Mouse (Mus musculus) intestine, embryonic 16.5 days (tissue): ENCODE data around the gene Hist1h4c. TPM values are rescaled to one million over a fixed set of nuclear protein-coding genes. Genes with fewer than 3 reads are reported as not detected.
"Not testable (repeated sequence)": the region's sequence is repeated elsewhere in the genome, so short reads cannot be mapped to it uniquely, and the experiment has no call there.

Source experiments
- ATAC-seq: fragments of 200-750 bp; cut with Nextera tagmentation; 2 replicates; pipeline ENCODE4 v1.8.0; 2017; ENCODE audit warnings: moderate TSS enrichment, moderate library complexity
- H3K27ac ChIP-seq: fragments of 300-500 bp; sonication (generic); 2 replicates; pipeline ENCODE4 v1.5.1; 2014; ENCODE audit warnings: mild to moderate bottlenecking, low read length
- H3K27me3 ChIP-seq: fragments of 300-500 bp; sonication (generic); replicated peaks from 2 replicates; pipeline ENCODE4 v1.6.1; 2014; ENCODE audit warnings: low read length, control low read depth, mixed read lengths; ENCODE audit not compliant: control insufficient read depth, insufficient read depth
- H3K36me3 ChIP-seq: fragments of 300-500 bp; sonication (generic); 2 replicates; pipeline ENCODE4 v1.6.1; 2014; ENCODE audit warnings: low read length, control low read depth; ENCODE audit not compliant: control insufficient read depth, insufficient read depth
- H3K4me1 ChIP-seq: fragments of 300-500 bp; sonication (generic); 2 replicates; pipeline ENCODE4 v1.6.1; 2014; ENCODE audit warnings: low read length, control low read depth, mixed read lengths; ENCODE audit not compliant: control insufficient read depth, insufficient read depth
- H3K4me2 ChIP-seq: fragments of 300-500 bp; sonication (generic); 2 replicates; pipeline ENCODE4 v1.6.1; 2014; ENCODE audit warnings: low read depth, low read length, control low read depth
- H3K4me3 ChIP-seq: fragments of 300-500 bp; sonication (generic); 2 replicates; pipeline ENCODE4 v1.5.1; 2014; ENCODE audit warnings: mild to moderate bottlenecking, low read length
- H3K9ac ChIP-seq: fragments of 300-500 bp; sonication (generic); 2 replicates; pipeline ENCODE4 v1.6.1; 2014; ENCODE audit warnings: low read depth, low read length
- H3K9me3 ChIP-seq: fragments of 300-500 bp; sonication (generic); 2 replicates; pipeline ENCODE4 v1.6.1; 2016; ENCODE audit warnings: low read length, control low read depth; ENCODE audit not compliant: control insufficient read depth
- WGBS: fragments of 180-500 bp; shearing (Covaris S2); extraction: QIAGEN DNeasy Blood & Tissue Kit; methylation state at CpG from one replicate; pipeline ENCODE4 v1.1.7; 2014; 5-methylcytosine and 5-hydroxymethylcytosine counted together
- polyA plus RNA-seq: library from polyadenylated mRNA; unstranded; fragments of >200 nt; fragmentation: Nextera tagmentation; extraction: Ambion mirVana; gene quantifications from 2 replicates; pipeline ENCODE4 v1.2.1, GENCODE M21; 2015

Hist1h4c gene
- polyA plus RNA-seq, 1 experiment from 2014 or later, result 3.1 TPM

GRCm38 (mm10) chr13:23730479-23730878 is 32.2 kb upstream of the Hist1h4c start:
- H3K9ac ChIP-seq, result no peak overlapping the region
- no peaks in the 10 kb centered on the region for H3K4me1 ChIP-seq
- no peaks in the 10 kb centered on the region for H3K9me3 ChIP-seq
- H3K27ac ChIP-seq, result no peak overlapping the region
- H3K36me3 ChIP-seq, result no peaks in the 10 kb centered on the region
- 31% methylated on average over 8 of the region's 8 CpGs for WGBS
- peak overlapping the region; percentile 27; the same call in 1 of the 2 replicates for H3K4me2 ChIP-seq
- peak; percentile 91 for ATAC-seq
- no peak overlapping the region for H3K4me3 ChIP-seq
- no peaks in the 10 kb centered on the region for H3K27me3 ChIP-seq

- 90% methylated on average over 5 of the region's 5 CpGs for WGBS
- no peak overlapping the region for H3K4me2 ChIP-seq
- H3K27ac ChIP-seq, result no peak overlapping the region
- no peaks in the 10 kb centered on the region for H3K27me3 ChIP-seq
- ATAC-seq, result no peak
- no peaks in the 10 kb centered on the region for H3K4me1 ChIP-seq
- H3K4me3 ChIP-seq, result no peak overlapping the region
- no peaks in the 10 kb centered on the region for H3K36me3 ChIP-seq
- H3K9ac ChIP-seq, result no peak overlapping the region
- no peaks in the 10 kb centered on the region for H3K9me3 ChIP-seq
Observed at GRCm38 (mm10) chr13:23729706-23730105, 31.5 kb upstream of the Hist1h4c start.

- ATAC-seq, result no peak
- Histone ChIP-seq H3K27me3 (no peaks in the 10 kb centered on the region), H3K4me1 (no peaks in the 10 kb centered on the region), H3K27ac (no peak overlapping the region), H3K4me3 (no peak overlapping the region), H3K9ac (no peak overlapping the region), H3K4me2 (no peak overlapping the region), H3K9me3 (no peaks in the 10 kb centered on the region), H3K36me3 (no peaks in the 10 kb centered on the region)
- 89% methylated on average over 9 of the region's 9 CpGs for WGBS
Observed at GRCm38 (mm10) chr13:23729192-23729525, 30.9 kb upstream of the Hist1h4c start.

- no peak overlapping the region for H3K4me2 ChIP-seq
- H3K27ac ChIP-seq, result no peak overlapping the region
- H3K9me3 ChIP-seq, result no peaks in the 10 kb centered on the region
- no peak overlapping the region for H3K9ac ChIP-seq
- no peaks in the 10 kb centered on the region for H3K4me1 ChIP-seq
- H3K36me3 ChIP-seq, result no peaks in the 10 kb centered on the region
- H3K4me3 ChIP-seq, result no peak overlapping the region
- WGBS, result 88% methylated on average over 18 of the region's 18 CpGs
- no peak for ATAC-seq
- no peaks in the 10 kb centered on the region for H3K27me3 ChIP-seq
Observed at GRCm38 (mm10) chr13:23728472-23729191, 30.4 kb upstream of the Hist1h4c start.

- Histone ChIP-seq H3K27me3 (no peaks in the 10 kb centered on the region), H3K4me2 (no peak overlapping the region), H3K9me3 (no peaks in the 10 kb centered on the region), H3K4me1 (no peaks in the 10 kb centered on the region), H3K9ac (no peak overlapping the region), H3K27ac (no peak overlapping the region), H3K36me3 (no peaks in the 10 kb centered on the region), H3K4me3 (no peak overlapping the region)
- no CpG with 5 or more reads among the region's 1 CpGs for WGBS
- no peak for ATAC-seq
Observed at GRCm38 (mm10) chr13:23725213-23725612, 27.0 kb upstream of the Hist1h4c start.

GRCm38 (mm10) chr13:23724239-23724638 is 26.0 kb upstream of the Hist1h4c start:
- no peak overlapping the region for H3K4me2 ChIP-seq
- no peaks in the 10 kb centered on the region for H3K4me1 ChIP-seq
- no peak for ATAC-seq
- H3K9ac ChIP-seq, result no peak overlapping the region
- no peaks in the 10 kb centered on the region for H3K36me3 ChIP-seq
- no peak overlapping the region for H3K27ac ChIP-seq
- no peaks in the 10 kb centered on the region for H3K9me3 ChIP-seq
- H3K27me3 ChIP-seq, result no peaks in the 10 kb centered on the region
- H3K4me3 ChIP-seq, result no peak overlapping the region
- WGBS, result 80% methylated on average over 4 of the region's 4 CpGs

- H3K27ac ChIP-seq, H3K36me3 ChIP-seq, H3K9me3 ChIP-seq, H3K4me2 ChIP-seq, H3K4me1 ChIP-seq, H3K4me3 ChIP-seq, H3K9ac ChIP-seq, ATAC-seq, H3K27me3 ChIP-seq: not testable (repeated sequence)
- WGBS, result 16% methylated on average over 2 of the region's 2 CpGs
Observed at GRCm38 (mm10) chr13:23717593-23718245, 19.5 kb upstream of the Hist1h4c start.

- Histone ChIP-seq H3K4me3 (no peak overlapping the region), H3K9ac (no peak overlapping the region), H3K36me3 (no peaks in the 10 kb centered on the region), H3K9me3 (no peaks in the 10 kb centered on the region), H3K4me2 (no peak overlapping the region), H3K4me1 (no peaks in the 10 kb centered on the region), H3K27ac (no peak overlapping the region), H3K27me3 (no peaks in the 10 kb centered on the region)
- WGBS, result 48% methylated on average over 11 of the region's 11 CpGs
- no peak for ATAC-seq
Observed at GRCm38 (mm10) chr13:23717176-23717575, 18.9 kb upstream of the Hist1h4c start.

GRCm38 (mm10) chr13:23716261-23717042 is 18.2 kb upstream of the Hist1h4c start:
- Histone ChIP-seq H3K4me2 (no peak overlapping the region), H3K4me1 (no peaks in the 10 kb centered on the region), H3K27me3 (no peaks in the 10 kb centered on the region), H3K9ac (no peak overlapping the region), H3K4me3 (no peak overlapping the region), H3K9me3 (no peaks in the 10 kb centered on the region), H3K36me3 (no peaks in the 10 kb centered on the region), H3K27ac (no peak overlapping the region)
- 83% methylated on average over 5 of the region's 5 CpGs for WGBS
- no peak for ATAC-seq
